Mouse (Mus musculus): ENCODE measurements around the gene Morn1. TPM values are rescaled to one million over a fixed set of nuclear protein-coding genes. Genes with fewer than 3 reads are reported as not detected.
"Not testable (repeated sequence)": the region's sequence is repeated elsewhere in the genome, so short reads cannot be mapped to it uniquely, and the experiment has no call there.

Gene Morn1
- total RNA-seq, 2 experiments from 2014 or later: 13.5 to 14.1 TPM

- DNase-seq (ENCODE audit: low spot score in 2 of 2): no peak
These were observed 9.7 kb upstream of the Morn1 start for GRCm38 (mm10) chr4:155076677-155077076.

- DNase-seq (ENCODE audit: low spot score in 2 of 2): not testable (repeated sequence)
These were observed 7.6 kb upstream of the Morn1 start for GRCm38 (mm10) chr4:155078808-155079207.

GRCm38 (mm10) chr4:155079666-155080065 is 6.7 kb upstream of the Morn1 start:
- DNase-seq (ENCODE audit: low spot score in 2 of 2): no peak

GRCm38 (mm10) chr4:155083553-155083952 is 2.8 kb upstream of the Morn1 start:
- no peak for DNase-seq (ENCODE audit: low spot score in 2 of 2)

- no peak for DNase-seq (ENCODE audit: low spot score in 2 of 2)
These were observed 2.0 kb upstream of the Morn1 start for GRCm38 (mm10) chr4:155084351-155084750.

GRCm38 (mm10) chr4:155085206-155086107 is 920 bp upstream of the Morn1 start:
- no peak for DNase-seq (ENCODE audit: low spot score in 2 of 2)

GRCm38 (mm10) chr4:155089241-155089640 is 2.9 kb downstream of the Morn1 start:
- DNase-seq (ENCODE audit: low spot score in 2 of 2): no peak

- DNase-seq (ENCODE audit: low spot score in 2 of 2): no peak
These were observed 3.8 kb downstream of the Morn1 start for GRCm38 (mm10) chr4:155090147-155090546.

- DNase-seq (ENCODE audit: low spot score in 2 of 2): no peak
These were observed 4.5 kb downstream of the Morn1 start for GRCm38 (mm10) chr4:155090688-155091449.

GRCm38 (mm10) chr4:155092718-155093430 is 6.5 kb downstream of the Morn1 start:
- DNase-seq (ENCODE audit: low spot score in 2 of 2): no peak

- DNase-seq (ENCODE audit: low spot score in 2 of 2): no peak
These were observed 7.2 kb downstream of the Morn1 start for GRCm38 (mm10) chr4:155093431-155094149.

- no peak for DNase-seq (ENCODE audit: low spot score in 2 of 2)
These were observed 8.2 kb downstream of the Morn1 start for GRCm38 (mm10) chr4:155094565-155094964.

GRCm38 (mm10) chr4:155095238-155095900 is 9.0 kb downstream of the Morn1 start:
- peak; percentile 86 to 93 for DNase-seq (ENCODE audit: low spot score in 2 of 2)

- no peak for DNase-seq (ENCODE audit: low spot score in 2 of 2)
These were observed 9.6 kb downstream of the Morn1 start for GRCm38 (mm10) chr4:155095967-155096366.

GRCm38 (mm10) chr4:155097452-155097851 is 11.1 kb downstream of the Morn1 start:
- DNase-seq (ENCODE audit: low spot score in 2 of 2): no peak

GRCm38 (mm10) chr4:155098572-155098971 is 12.2 kb downstream of the Morn1 start:
- no peak for DNase-seq (ENCODE audit: low spot score in 2 of 2)

- DNase-seq (ENCODE audit: low spot score in 2 of 2): no peak
These were observed 21.5 kb downstream of the Morn1 start for GRCm38 (mm10) chr4:155107886-155108285.

GRCm38 (mm10) chr4:155109471-155109870 is 23.1 kb downstream of the Morn1 start:
- DNase-seq (ENCODE audit: low spot score in 2 of 2): no peak

GRCm38 (mm10) chr4:155113766-155114410 is 27.5 kb downstream of the Morn1 start:
- DNase-seq (ENCODE audit: low spot score in 2 of 2): peak in 1 of 2 experiments; percentile 46

GRCm38 (mm10) chr4:155116607-155117006 is 30.2 kb downstream of the Morn1 start:
- DNase-seq (ENCODE audit: low spot score in 2 of 2): no peak

Data from layer of hippocampus, postnatal 14 days (tissue).